Mouse (Mus musculus): ENCODE measurements around the gene Folr1. TPM values are rescaled to one million over a fixed set of nuclear protein-coding genes. Genes with fewer than 3 reads are reported as not detected.
A peak's percentile ranks its signal among the peaks of the same experiment; 100 is the strongest.

Folr1 gene
- 3.2 and 4.0 TPM in 2 replicates for polyA plus RNA-seq (2015; fragmentation: Nextera tagmentation; extraction: Ambion mirVana)

- no peak for TF ChIP-seq CTCF (IDR thresholded peaks at IDR 0.05; ENCODE audit: low read depth)
- no peak for TF ChIP-seq EP300 (optimal IDR thresholded peaks at IDR 0.05)
- Histone ChIP-seq H3K27me3 (ENCODE audit: control insufficient read depth, insufficient read depth, low read length) (no peaks in the 10 kb centered on the region), H3K36me3 (ENCODE audit: control insufficient read depth, insufficient read depth, low read length) (no peaks in the 10 kb centered on the region), H3K9me3 (ENCODE audit: control insufficient read depth, low read length) (no peaks in the 10 kb centered on the region), H3K27ac (replicated peaks) (no peak within 1 kb of the TSS), H3K4me3 (ENCODE audit: low read depth, low read length) (no peak within 1 kb of the TSS), H3K4me1 (replicated peaks; ENCODE audit: control insufficient read depth, insufficient read depth) (no peaks in the 10 kb centered on the region), H3K9ac (ENCODE audit: low read length) (no peak within 1 kb of the TSS), H3K4me2 (replicated peaks; ENCODE audit: low read depth) (no peak within 1 kb of the TSS)
- 54% methylated on average over 2 of the region's 2 CpGs for WGBS
- DNase-seq (ENCODE audit: low spot score) = no peak
- no peak for ATAC-seq (ENCODE audit: low FRiP score, low TSS enrichment)
Measured at GRCm38 (mm10) chr7:101870629-101871028, at the start of gene Folr1. TSS of gene Folr1 (minus strand) at chr7:101870788.

GRCm38 (mm10) chr7:101918071-101918470, 47.5 kb upstream of the Folr1 start:
- H3K27ac ChIP-seq (replicated peaks) = no peak overlapping the region
- DNase-seq (ENCODE audit: low spot score) (peak; percentile 80), ATAC-seq (ENCODE audit: low FRiP score, low TSS enrichment) (peak; percentile 78)
- H3K36me3 ChIP-seq (ENCODE audit: control insufficient read depth, insufficient read depth, low read length) = peaks cover under 1% of the 10 kb centered on the region; the same call in 1 of the 2 replicates
- no peaks in the 10 kb centered on the region for H3K9me3 ChIP-seq (ENCODE audit: control insufficient read depth, low read length)
- TF ChIP-seq CTCF (IDR thresholded peaks at IDR 0.05; ENCODE audit: low read depth) (peak; percentile 94), EP300 (optimal IDR thresholded peaks at IDR 0.05) (no peak)
- no peak overlapping the region for H3K9ac ChIP-seq (ENCODE audit: low read length)
- 6% methylated on average over 1 of the region's 1 CpGs for WGBS
- no peak overlapping the region for H3K4me3 ChIP-seq (ENCODE audit: low read depth, low read length)
- H3K27me3 ChIP-seq (ENCODE audit: control insufficient read depth, insufficient read depth, low read length) = no peaks in the 10 kb centered on the region
- H3K4me2 ChIP-seq (replicated peaks; ENCODE audit: low read depth) = no peak overlapping the region
- no peaks in the 10 kb centered on the region for H3K4me1 ChIP-seq (replicated peaks; ENCODE audit: control insufficient read depth, insufficient read depth)

- 58% methylated on average over 3 of the region's 3 CpGs for WGBS
- H3K27me3 ChIP-seq (ENCODE audit: control insufficient read depth, insufficient read depth, low read length) = no peaks in the 10 kb centered on the region
- ATAC-seq (ENCODE audit: low FRiP score, low TSS enrichment) (no peak), DNase-seq (ENCODE audit: low spot score) (no peak)
- H3K27ac ChIP-seq (replicated peaks) = no peak overlapping the region
- no peak overlapping the region for H3K4me3 ChIP-seq (ENCODE audit: low read depth, low read length)
- TF ChIP-seq CTCF (IDR thresholded peaks at IDR 0.05; ENCODE audit: low read depth) (peak; percentile 48), EP300 (optimal IDR thresholded peaks at IDR 0.05) (no peak)
- H3K9me3 ChIP-seq (ENCODE audit: control insufficient read depth, low read length) = no peaks in the 10 kb centered on the region
- no peak overlapping the region for H3K4me2 ChIP-seq (replicated peaks; ENCODE audit: low read depth)
- H3K36me3 ChIP-seq (ENCODE audit: control insufficient read depth, insufficient read depth, low read length) = peaks cover 11% of the 10 kb centered on the region
- no peaks in the 10 kb centered on the region; the same call in 1 of the 2 replicates for H3K4me1 ChIP-seq (replicated peaks; ENCODE audit: control insufficient read depth, insufficient read depth)
- H3K9ac ChIP-seq (ENCODE audit: low read length) = no peak overlapping the region
Measured at GRCm38 (mm10) chr7:101911982-101912381, 41.4 kb upstream of the Folr1 start.

GRCm38 (mm10) chr7:101910138-101910537, 39.5 kb upstream of the Folr1 start:
- H3K4me2 ChIP-seq (replicated peaks; ENCODE audit: low read depth) = no peak overlapping the region
- H3K27me3 ChIP-seq (ENCODE audit: control insufficient read depth, insufficient read depth, low read length) = no peaks in the 10 kb centered on the region
- H3K36me3 ChIP-seq (ENCODE audit: control insufficient read depth, insufficient read depth, low read length) = peaks cover 11% of the 10 kb centered on the region
- H3K27ac ChIP-seq (replicated peaks) = no peak overlapping the region
- TF ChIP-seq EP300 (optimal IDR thresholded peaks at IDR 0.05) (no peak), CTCF (IDR thresholded peaks at IDR 0.05; ENCODE audit: low read depth) (no peak)
- 76% methylated on average over 4 of the region's 4 CpGs for WGBS
- ATAC-seq (ENCODE audit: low FRiP score, low TSS enrichment) (no peak), DNase-seq (ENCODE audit: low spot score) (no peak)
- H3K9ac ChIP-seq (ENCODE audit: low read length) = no peak overlapping the region
- no peaks in the 10 kb centered on the region for H3K9me3 ChIP-seq (ENCODE audit: control insufficient read depth, low read length)
- no peak overlapping the region for H3K4me3 ChIP-seq (ENCODE audit: low read depth, low read length)
- peaks cover 5% of the 10 kb centered on the region for H3K4me1 ChIP-seq (replicated peaks; ENCODE audit: control insufficient read depth, insufficient read depth)

GRCm38 (mm10) chr7:101908367-101908766, 37.8 kb upstream of the Folr1 start:
- Histone ChIP-seq H3K27me3 (ENCODE audit: control insufficient read depth, insufficient read depth, low read length) (no peaks in the 10 kb centered on the region), H3K36me3 (ENCODE audit: control insufficient read depth, insufficient read depth, low read length) (peaks cover 11% of the 10 kb centered on the region), H3K4me1 (replicated peaks; ENCODE audit: control insufficient read depth, insufficient read depth) (peaks cover 5% of the 10 kb centered on the region), H3K9me3 (ENCODE audit: control insufficient read depth, low read length) (no peaks in the 10 kb centered on the region), H3K4me2 (replicated peaks; ENCODE audit: low read depth) (0 out of 2 replicates have a peak overlapping the region, but pooled peaks have one; percentile 1), H3K27ac (replicated peaks) (peak overlapping the region; percentile 63), H3K9ac (ENCODE audit: low read length) (no peak overlapping the region), H3K4me3 (ENCODE audit: low read depth, low read length) (no peak overlapping the region)
- WGBS = 71% methylated on average over 4 of the region's 4 CpGs
- no peak for DNase-seq (ENCODE audit: low spot score)
- TF ChIP-seq CTCF (IDR thresholded peaks at IDR 0.05; ENCODE audit: low read depth) (peak; percentile 22; the same call in 1 of the 2 replicates), EP300 (optimal IDR thresholded peaks at IDR 0.05) (no peak)
- ATAC-seq (ENCODE audit: low FRiP score, low TSS enrichment) = no peak

GRCm38 (mm10) chr7:101906696-101907095, 36.1 kb upstream of the Folr1 start:
- no peak for ATAC-seq (ENCODE audit: low FRiP score, low TSS enrichment)
- H3K4me1 ChIP-seq (replicated peaks; ENCODE audit: control insufficient read depth, insufficient read depth) = peaks cover 5% of the 10 kb centered on the region
- peak overlapping the region; percentile 82 for H3K4me3 ChIP-seq (ENCODE audit: low read depth, low read length)
- WGBS = 54% methylated on average over 8 of the region's 8 CpGs
- no peaks in the 10 kb centered on the region for H3K27me3 ChIP-seq (ENCODE audit: control insufficient read depth, insufficient read depth, low read length)
- H3K27ac ChIP-seq (replicated peaks) = peak overlapping the region; percentile 31; the same call in 1 of the 2 replicates
- TF ChIP-seq CTCF (IDR thresholded peaks at IDR 0.05; ENCODE audit: low read depth) = no peak
- no peak for TF ChIP-seq EP300 (optimal IDR thresholded peaks at IDR 0.05)
- H3K9me3 ChIP-seq (ENCODE audit: control insufficient read depth, low read length) = no peaks in the 10 kb centered on the region
- H3K9ac ChIP-seq (ENCODE audit: low read length) = peak overlapping the region; percentile 95
- DNase-seq (ENCODE audit: low spot score) = no peak
- peaks cover 6% of the 10 kb centered on the region for H3K36me3 ChIP-seq (ENCODE audit: control insufficient read depth, insufficient read depth, low read length)
- H3K4me2 ChIP-seq (replicated peaks; ENCODE audit: low read depth) = peak overlapping the region; percentile 64

Measured in stomach, postnatal 0 days (tissue).